Mouse (Mus musculus) adrenal gland, adult (tissue): ENCODE results near the gene Mfsd10.
"Not testable (repeated sequence)": the region's sequence is repeated elsewhere in the genome, so short reads cannot be mapped to it uniquely, and the experiment has no call there.

Source experiments
- DNase-seq, 2 experiments: peaks; one replicate each; pipeline ENCODE4 v3.0.0; 2022 to 2023; ENCODE audit warnings: low spot score in 1 of 2; ENCODE audit not compliant: inconsistent age in 2 of 2

Mfsd10 gene

GRCm38 (mm10) chr5:34607100-34607880 lies 29.7 kb downstream of the Mfsd10 start:
- DNase-seq = no peak

DNA sequence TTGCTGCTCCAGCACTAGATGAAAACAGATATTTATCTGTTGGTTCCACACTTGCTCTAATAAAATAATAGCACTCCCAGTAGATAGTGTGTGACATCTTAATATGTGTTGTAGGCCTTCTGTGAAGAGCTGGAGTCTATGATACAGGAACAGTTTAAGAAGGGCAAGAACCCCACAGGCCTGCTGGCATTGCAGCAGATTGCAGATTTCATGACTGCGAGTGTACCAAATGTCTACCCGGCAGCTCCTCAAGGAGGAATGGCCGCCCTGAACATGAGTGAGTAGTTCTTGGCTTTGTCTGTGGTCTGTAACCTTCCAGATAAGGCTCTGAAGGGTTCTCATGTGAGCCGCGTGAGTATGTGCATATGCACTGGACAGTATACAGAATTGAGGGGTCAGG lies 32.4 kb downstream of the Mfsd10 start:
- no peak for DNase-seq

DNA sequence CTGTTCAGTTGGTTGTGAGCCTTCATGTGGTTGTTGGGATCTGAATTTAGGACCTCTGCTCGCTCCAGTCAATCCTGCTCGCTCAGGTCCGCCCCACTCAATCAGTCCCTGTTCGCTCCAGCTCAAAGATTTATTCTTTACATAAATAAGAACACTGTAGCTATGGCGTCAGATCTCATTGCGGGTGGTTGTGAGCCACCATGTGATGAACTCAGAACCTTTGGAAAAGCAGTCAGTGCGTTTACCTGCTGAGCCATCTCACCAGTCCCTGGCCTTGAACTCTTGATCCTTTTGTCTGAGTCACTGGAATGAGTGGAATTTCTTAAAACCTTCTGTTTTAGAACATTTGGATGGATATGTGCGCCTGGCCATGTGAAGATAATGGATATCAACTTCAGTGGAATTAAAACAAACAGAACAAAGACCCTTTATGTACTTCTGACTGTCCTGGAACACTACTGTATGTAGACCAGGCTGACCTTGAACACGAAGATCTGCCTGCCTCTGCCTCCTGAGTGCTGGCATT lies 43.7 kb downstream of the Mfsd10 start:
- no peak for DNase-seq

GRCm38 (mm10) chr5:34592666-34593065 lies 44.3 kb downstream of the Mfsd10 start:
- no peak for DNase-seq

- DNase-seq = not testable (repeated sequence)
Observed at GRCm38 (mm10) chr5:34592224-34592623, 44.8 kb downstream of the Mfsd10 start.

DNA sequence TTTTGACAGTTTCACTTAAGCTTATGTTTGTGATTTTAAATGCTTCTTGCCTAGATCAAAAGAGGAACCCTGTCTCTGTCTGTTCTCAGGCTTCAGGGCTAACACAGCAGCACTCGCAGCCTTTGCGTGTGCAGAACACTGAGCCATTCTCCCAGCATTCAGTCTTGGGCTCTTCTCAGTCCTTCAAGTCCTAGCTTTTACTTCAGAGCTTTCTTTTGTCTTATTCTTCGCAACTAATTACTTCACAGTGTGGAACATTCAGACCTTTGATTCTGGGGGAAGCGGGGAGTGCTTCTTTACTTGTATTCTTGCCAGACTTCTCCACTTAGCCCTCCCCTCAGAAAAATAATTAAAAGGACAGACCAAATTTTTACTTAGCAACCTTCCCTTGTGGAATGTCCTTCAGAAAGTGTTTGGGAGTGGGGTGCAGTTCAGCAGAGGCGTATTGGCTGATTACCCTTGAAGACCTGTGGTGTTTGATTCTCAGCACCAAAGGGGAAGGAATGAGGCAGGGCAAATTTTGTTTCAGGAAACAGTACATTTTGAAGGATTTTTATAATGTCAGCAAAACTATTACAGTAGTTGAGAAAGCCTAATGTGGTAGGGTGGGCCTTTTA lies 45.5 kb downstream of the Mfsd10 start:
- DNase-seq = no peak

GRCm38 (mm10) chr5:34590702-34591101 lies 46.3 kb downstream of the Mfsd10 start:
- DNase-seq = no peak

DNA sequence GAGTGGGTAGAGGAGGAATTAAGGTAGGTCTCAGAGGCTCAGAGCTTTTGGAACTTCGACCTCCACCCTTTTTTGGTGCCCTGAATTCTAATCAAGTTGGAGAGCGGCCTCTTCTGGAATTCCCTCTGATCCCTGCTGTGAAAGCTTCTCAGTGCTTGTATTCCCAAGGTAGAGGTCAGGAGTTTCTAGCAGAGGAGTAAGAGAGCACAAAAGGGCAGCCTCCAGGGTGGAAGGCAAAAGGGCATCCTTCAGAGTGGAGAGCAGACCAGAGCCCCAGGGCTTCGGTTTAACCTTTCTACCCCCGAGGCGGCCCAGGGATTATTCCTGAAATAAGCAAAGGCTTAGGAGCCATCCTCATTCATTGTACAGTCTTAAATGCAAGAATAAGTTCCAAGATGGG lies 47.0 kb downstream of the Mfsd10 start:
- no peak for DNase-seq

DNA sequence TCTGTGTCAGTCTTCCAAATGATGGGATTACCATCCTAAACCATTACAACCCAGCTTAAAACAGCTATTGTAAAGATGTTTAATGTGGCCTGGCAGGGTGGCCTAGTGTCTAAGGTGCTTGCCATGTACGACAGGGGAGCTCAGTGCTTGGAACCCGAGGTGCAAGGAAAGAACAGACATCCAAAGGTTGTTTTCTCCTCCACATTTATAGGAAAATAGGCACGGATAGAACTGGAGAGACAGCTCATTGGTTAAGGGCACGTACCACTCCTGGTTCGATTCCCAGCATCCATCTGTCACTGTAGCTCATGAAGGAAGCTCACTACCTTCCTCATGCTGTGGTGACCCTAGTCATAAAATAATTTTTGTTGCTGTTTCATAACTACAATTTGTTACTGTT lies 49.1 kb downstream of the Mfsd10 start:
- no peak for DNase-seq

- DNase-seq = no peak
Observed at GRCm38 (mm10) chr5:34585216-34585615, 51.8 kb downstream of the Mfsd10 start.
